Mouse (Mus musculus) kidney, embryonic 14.5 days (tissue): ENCODE measurements around the gene 4930404H24Rik. TPM values are rescaled to one million over a fixed set of nuclear protein-coding genes. Genes with fewer than 3 reads are reported as not detected.
A peak's percentile ranks its signal among the peaks of the same experiment; 100 is the strongest.
"Not testable (repeated sequence)": the region's sequence is repeated elsewhere in the genome, so short reads cannot be mapped to it uniquely, and the experiment has no call there.

Source experiments
- ATAC-seq: fragments of 200-750 bp; cut with Nextera tagmentation; 2 replicates; pipeline ENCODE4 v1.8.0; 2017; ENCODE audit warnings: moderate number of reproducible peaks, mild to moderate bottlenecking, moderate TSS enrichment, moderate library complexity; ENCODE audit not compliant: low FRiP score, low TSS enrichment
- H3K27ac ChIP-seq: fragments of 300-500 bp; sonication (generic); 2 replicates; pipeline ENCODE4 v1.5.1; 2014; ENCODE audit warnings: low read depth, mild to moderate bottlenecking, low read length, moderate library complexity, mixed read lengths
- H3K27me3 ChIP-seq: fragments of 300-500 bp; sonication (generic); 2 replicates; pipeline ENCODE4 v1.6.1; 2014; ENCODE audit warnings: mild to moderate bottlenecking, low read length; ENCODE audit not compliant: control insufficient read depth, insufficient read depth
- H3K36me3 ChIP-seq: fragments of 300-500 bp; sonication (generic); 2 replicates; pipeline ENCODE4 v1.6.1; 2014; ENCODE audit warnings: low read length, mixed read lengths; ENCODE audit not compliant: control insufficient read depth, insufficient read depth
- H3K4me1 ChIP-seq: fragments of 300-500 bp; sonication (generic); 2 replicates; pipeline ENCODE4 v1.6.1; 2014; ENCODE audit warnings: low read length, mixed read lengths; ENCODE audit not compliant: control insufficient read depth, insufficient read depth
- H3K4me2 ChIP-seq: fragments of 300-500 bp; sonication (generic); replicated peaks from 2 replicates; pipeline ENCODE4 v1.6.1; 2014; ENCODE audit warnings: low read depth, mild to moderate bottlenecking, low read length
- H3K4me3 ChIP-seq: fragments of 300-500 bp; sonication (generic); 2 replicates; pipeline ENCODE4 v1.5.1; 2014; ENCODE audit warnings: mild to moderate bottlenecking, low read length
- H3K9ac ChIP-seq: fragments of 300-500 bp; sonication (generic); 2 replicates; pipeline ENCODE4 v1.6.1; 2014; ENCODE audit warnings: low read depth, mild to moderate bottlenecking, low read length, moderate library complexity
- H3K9me3 ChIP-seq: fragments of 300-500 bp; sonication (generic); 2 replicates; pipeline ENCODE4 v1.6.1; 2016; ENCODE audit warnings: low read length; ENCODE audit not compliant: control insufficient read depth
- WGBS: fragments of 180-500 bp; shearing (Covaris S2); extraction: QIAGEN DNeasy Blood & Tissue Kit; methylation state at CpG from one replicate; pipeline ENCODE4 v1.1.7; 2014; 5-methylcytosine and 5-hydroxymethylcytosine counted together
- polyA plus RNA-seq: library from polyadenylated mRNA; unstranded; fragments of >200 nt; fragmentation: Nextera tagmentation; extraction: Ambion mirVana; gene quantifications from 2 replicates; pipeline ENCODE4 v1.2.1, GENCODE M21; 2014

The 4930404H24Rik gene
- polyA plus RNA-seq, 1 experiment from 2014 or later = not detected

DNA sequence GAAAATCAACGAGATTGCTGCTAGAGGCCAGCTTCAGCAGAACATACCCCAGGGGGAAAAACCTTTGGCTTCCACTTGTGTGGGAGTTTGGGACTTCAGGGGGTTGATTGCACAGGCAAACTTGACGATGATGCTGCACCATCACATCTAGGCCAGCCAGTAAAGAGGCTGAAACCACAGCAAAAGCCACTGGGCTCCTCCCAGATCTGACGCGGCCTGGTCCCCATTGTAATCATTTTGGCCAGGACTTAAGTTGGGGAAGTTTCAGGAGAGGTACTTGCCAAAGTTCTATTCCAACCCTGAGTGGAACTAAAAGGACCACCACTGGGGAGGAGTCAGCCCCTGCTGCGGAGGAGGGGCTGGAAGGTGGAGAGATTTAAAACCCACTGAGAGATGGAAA is 1.6 kb upstream of the 4930404H24Rik start:
- no peak overlapping the region for H3K27ac ChIP-seq
- no peak overlapping the region for H3K4me2 ChIP-seq
- H3K36me3 ChIP-seq = no peaks in the 10 kb centered on the region
- H3K9me3 ChIP-seq = no peaks in the 10 kb centered on the region
- peaks cover 10% of the 10 kb centered on the region; the same call in 1 of the 2 replicates for H3K27me3 ChIP-seq
- no peak overlapping the region for H3K9ac ChIP-seq
- WGBS = 28% methylated on average over 5 of the region's 5 CpGs
- H3K4me3 ChIP-seq = no peak overlapping the region
- ATAC-seq = no peak
- H3K4me1 ChIP-seq = peaks cover 21% of the 10 kb centered on the region

DNA sequence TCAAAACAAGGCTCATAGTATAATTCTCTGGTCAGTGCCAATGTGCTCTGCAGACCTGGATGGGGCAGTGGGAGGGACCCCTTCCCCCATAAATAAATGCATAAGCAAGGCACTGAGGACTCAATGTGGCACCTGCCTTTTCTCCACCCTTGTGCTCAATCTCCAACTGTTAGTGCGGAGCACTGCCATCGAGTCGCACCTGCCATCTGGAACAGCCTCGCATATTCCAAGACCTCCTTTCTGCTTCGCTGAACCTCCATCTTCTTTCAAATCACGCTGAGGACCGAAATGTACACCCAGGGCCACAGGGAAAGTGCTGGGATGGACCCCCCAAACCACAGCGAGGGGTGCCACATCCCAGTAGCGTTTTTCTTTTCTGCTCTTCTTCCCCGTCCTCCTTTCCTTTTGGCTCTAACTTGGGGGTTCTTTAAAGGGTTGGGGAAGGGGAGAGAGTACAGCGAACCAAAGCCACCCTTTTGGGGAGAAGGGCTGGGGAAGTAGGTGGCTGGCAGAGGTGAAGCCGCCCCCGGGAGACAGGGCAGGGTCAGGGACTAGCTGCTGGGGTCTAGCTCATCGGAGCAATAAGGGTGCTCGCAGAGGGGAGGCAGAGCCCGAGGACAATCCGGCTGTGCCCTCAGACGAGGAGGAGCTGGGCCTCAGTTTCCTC is 945 bp upstream of the 4930404H24Rik start:
- Histone ChIP-seq H3K36me3 (no peaks in the 10 kb centered on the region), H3K27ac (no peak overlapping the region), H3K9ac (peak overlapping the region; percentile 68), H3K4me3 (peak overlapping the region; percentile 64), H3K27me3 (peaks cover 10% of the 10 kb centered on the region; the same call in 1 of the 2 replicates), H3K4me2 (peak overlapping the region; percentile 99), H3K4me1 (peaks cover 23% of the 10 kb centered on the region), H3K9me3 (no peaks in the 10 kb centered on the region)
- no peak for ATAC-seq
- WGBS = 9% methylated on average over 18 of the region's 18 CpGs

DNA sequence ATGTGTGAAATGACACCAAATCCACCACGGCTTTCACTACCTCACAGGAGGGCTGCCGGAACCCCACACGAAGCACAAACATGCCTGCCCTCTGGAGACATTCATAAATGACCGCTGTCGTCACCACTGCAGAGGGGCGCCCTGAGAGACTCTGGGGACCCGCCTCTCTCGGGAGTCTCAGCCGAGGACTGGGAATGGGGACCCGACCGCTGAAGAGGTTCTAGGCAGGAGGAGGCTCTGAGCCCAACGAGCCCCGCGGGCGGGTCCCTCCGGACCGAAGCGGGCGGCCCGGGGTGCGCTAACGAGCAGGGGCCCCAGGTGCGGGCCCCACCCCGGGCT is 442 bp upstream of the 4930404H24Rik start:
- Histone ChIP-seq H3K36me3 (no peaks in the 10 kb centered on the region), H3K4me2 (peak overlapping the region; percentile 99), H3K4me1 (peaks cover 27% of the 10 kb centered on the region), H3K9ac (peak overlapping the region; percentile 68), H3K27me3 (peaks cover 10% of the 10 kb centered on the region; the same call in 1 of the 2 replicates), H3K27ac (peak overlapping the region; percentile 26; the same call in 1 of the 2 replicates), H3K4me3 (peak overlapping the region; percentile 64), H3K9me3 (no peaks in the 10 kb centered on the region)
- ATAC-seq = peak; percentile 30
- under 1% methylated on average over 20 of the region's 24 CpGs for WGBS

DNA sequence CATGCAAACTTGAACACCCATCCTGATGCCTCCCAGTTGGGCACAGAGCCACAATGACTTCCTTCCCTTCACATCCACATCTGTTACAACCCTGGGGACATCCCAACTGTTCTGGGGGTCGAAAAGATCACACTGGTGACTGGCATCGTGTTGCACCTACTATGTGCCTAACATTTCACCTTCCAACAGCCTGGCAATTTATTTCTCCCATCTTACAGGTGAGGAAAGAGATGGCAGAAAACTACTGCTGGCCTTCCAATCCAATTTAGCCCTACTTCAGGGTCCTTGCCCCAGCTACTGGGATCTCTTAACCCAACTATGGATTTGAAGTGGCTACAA is 772 bp downstream of the 4930404H24Rik start:
- Histone ChIP-seq H3K4me2 (peak overlapping the region; percentile 99), H3K9me3 (no peaks in the 10 kb centered on the region), H3K9ac (no peak overlapping the region), H3K27ac (peak overlapping the region; percentile 53; the same call in 1 of the 2 replicates), H3K4me1 (peaks cover 27% of the 10 kb centered on the region), H3K27me3 (peaks cover 10% of the 10 kb centered on the region; the same call in 1 of the 2 replicates), H3K36me3 (no peaks in the 10 kb centered on the region), H3K4me3 (peak overlapping the region; percentile 64; the same call in 1 of the 2 replicates)
- WGBS = 33% methylated on average over 2 of the region's 2 CpGs
- ATAC-seq = 0 out of 2 replicates have a peak, but pooled peaks have one; percentile 5

DNA sequence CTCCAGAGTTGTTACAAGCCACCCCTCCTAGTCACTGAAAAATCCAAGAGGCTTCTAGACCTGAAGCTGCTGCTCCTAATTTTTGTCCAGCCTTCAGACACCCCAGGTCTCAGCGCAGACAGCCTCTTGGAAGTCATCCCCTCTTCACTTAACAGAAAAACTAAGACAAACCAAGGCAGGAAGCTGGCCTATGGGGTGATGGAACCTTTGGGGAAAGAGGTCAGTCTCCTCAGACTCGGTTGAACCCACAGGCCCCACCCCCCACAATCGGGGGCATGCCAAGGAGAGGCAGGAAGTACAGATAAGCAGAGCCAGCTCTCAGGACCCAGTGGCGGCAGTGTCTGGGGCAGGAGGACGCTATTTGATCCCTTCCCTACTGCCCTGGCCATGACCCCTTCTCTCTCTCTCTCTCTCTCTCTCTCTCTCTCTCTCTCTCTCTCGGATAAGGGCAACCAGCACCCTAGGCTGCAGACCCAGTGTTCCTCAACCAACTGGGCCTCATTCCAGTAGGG is 1.2 kb downstream of the 4930404H24Rik start:
- Histone ChIP-seq H3K4me3 (no peak overlapping the region), H3K4me1 (peaks cover 27% of the 10 kb centered on the region), H3K9ac (no peak overlapping the region), H3K27me3 (peaks cover 10% of the 10 kb centered on the region; the same call in 1 of the 2 replicates), H3K27ac (peak overlapping the region; percentile 53), H3K9me3 (no peaks in the 10 kb centered on the region), H3K4me2 (peak overlapping the region; percentile 99), H3K36me3 (no peaks in the 10 kb centered on the region)
- 11% methylated on average over 6 of the region's 6 CpGs for WGBS
- peak; percentile 14 for ATAC-seq

DNA sequence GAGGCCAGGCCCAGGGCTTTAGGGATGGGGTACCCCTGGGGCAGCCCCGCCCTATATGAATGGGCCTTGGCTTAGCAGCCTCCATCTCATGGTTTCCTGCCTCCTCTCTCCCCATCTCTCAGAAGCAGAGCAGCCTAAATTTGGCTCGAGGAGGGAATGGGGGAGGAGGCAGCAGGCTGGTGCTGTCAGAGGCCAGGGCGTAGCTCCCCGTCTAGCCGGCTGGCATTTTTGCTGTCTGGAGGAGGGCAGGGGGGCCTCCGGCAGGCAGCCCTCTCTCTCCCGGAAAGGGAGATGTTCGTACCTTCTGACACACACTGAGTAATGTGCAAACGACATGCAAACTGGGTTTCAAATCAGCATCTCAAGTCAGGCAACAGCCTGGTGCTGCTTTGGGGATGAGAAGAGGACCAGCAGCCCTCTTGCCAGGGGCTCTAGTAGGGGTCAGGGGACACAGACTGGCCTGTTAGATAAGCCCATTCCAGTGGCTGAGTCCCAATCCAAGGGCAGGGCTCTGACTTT is 1.8 kb downstream of the 4930404H24Rik start:
- ATAC-seq = peak; percentile 20; the same call in 1 of the 2 replicates
- peaks cover 9% of the 10 kb centered on the region; the same call in 1 of the 2 replicates for H3K27me3 ChIP-seq
- no peaks in the 10 kb centered on the region for H3K36me3 ChIP-seq
- H3K4me3 ChIP-seq = no peak overlapping the region
- H3K9me3 ChIP-seq = no peaks in the 10 kb centered on the region
- H3K4me1 ChIP-seq = peaks cover 27% of the 10 kb centered on the region
- H3K4me2 ChIP-seq = peak overlapping the region; percentile 99
- peak overlapping the region; percentile 52 for H3K27ac ChIP-seq
- 13% methylated on average over 9 of the region's 9 CpGs for WGBS
- no peak overlapping the region for H3K9ac ChIP-seq

DNA sequence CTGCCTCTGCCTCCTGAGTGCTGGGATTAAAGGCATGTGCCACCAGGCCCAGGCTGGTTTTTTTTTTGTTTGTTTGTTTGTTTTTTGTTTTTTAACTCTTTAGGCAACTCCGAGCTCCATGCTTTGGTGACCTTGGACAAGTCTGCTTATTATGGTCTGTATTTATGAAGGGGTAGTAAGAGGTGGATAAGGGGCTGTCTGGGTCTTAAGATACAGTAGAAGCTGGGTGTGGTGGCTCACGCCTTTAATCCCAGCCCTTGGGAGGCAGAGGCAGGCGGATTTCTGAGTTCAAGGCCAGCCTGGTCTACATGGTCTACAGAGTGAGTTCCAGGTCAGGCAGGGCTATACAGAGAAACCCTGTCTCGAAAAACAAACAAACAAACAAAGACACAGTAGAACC is 2.8 kb downstream of the 4930404H24Rik start:
- not testable (repeated sequence) for H3K27me3 ChIP-seq, H3K27ac ChIP-seq, H3K4me3 ChIP-seq, H3K9me3 ChIP-seq, H3K36me3 ChIP-seq, H3K9ac ChIP-seq, H3K4me2 ChIP-seq, ATAC-seq
- peaks cover 27% of the 10 kb centered on the region for H3K4me1 ChIP-seq
- 96% methylated on average over 4 of the region's 4 CpGs for WGBS

DNA sequence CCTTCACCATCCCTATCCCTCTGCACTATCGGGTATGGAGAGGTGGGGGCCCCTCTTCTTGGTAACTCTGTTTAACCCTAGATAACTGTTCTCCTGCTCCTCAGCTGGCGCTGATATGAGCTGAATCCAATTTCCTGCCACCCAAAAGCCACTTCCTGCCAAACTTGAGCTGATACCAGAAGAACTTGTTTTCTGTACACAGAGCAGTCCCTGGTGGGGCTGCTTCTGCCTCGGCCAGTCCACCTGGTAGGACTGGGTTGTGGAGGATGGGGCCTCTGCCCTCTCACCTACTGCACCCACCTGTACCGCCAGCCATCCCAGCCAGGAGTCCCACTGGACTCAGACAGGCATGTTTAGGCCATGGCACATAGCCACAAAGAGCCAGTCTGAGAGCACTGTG is 3.2 kb downstream of the 4930404H24Rik start:
- Histone ChIP-seq H3K27me3 (peaks cover 7% of the 10 kb centered on the region; the same call in 1 of the 2 replicates), H3K9me3 (no peaks in the 10 kb centered on the region), H3K4me1 (peaks cover 27% of the 10 kb centered on the region), H3K4me3 (no peak overlapping the region), H3K9ac (no peak overlapping the region), H3K27ac (no peak overlapping the region), H3K36me3 (no peaks in the 10 kb centered on the region), H3K4me2 (no peak overlapping the region)
- WGBS = 61% methylated on average over 4 of the region's 4 CpGs
- ATAC-seq = no peak

DNA sequence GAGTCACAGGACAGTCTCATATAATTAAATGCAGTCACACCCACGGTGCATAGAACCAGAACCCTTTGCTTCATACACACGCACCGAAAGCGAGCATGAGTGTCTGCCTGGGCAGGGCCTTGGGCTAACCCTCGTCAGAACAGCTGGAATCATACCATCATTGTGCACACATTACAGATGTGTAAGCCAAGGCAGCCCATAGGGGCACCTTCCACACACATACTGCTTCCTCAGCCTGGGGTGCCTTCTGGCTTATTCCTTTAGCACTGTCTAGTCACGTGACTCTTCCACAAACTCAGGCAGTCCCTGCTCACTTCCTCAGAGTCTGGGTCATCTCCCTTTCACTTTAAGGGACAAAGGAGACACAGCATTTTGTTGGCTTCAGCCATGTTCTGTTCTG is 3.7 kb downstream of the 4930404H24Rik start:
- Histone ChIP-seq H3K27me3 (peaks cover 7% of the 10 kb centered on the region; the same call in 1 of the 2 replicates), H3K9ac (no peak overlapping the region), H3K27ac (no peak overlapping the region), H3K9me3 (no peaks in the 10 kb centered on the region), H3K4me3 (no peak overlapping the region), H3K36me3 (no peaks in the 10 kb centered on the region), H3K4me2 (no peak overlapping the region), H3K4me1 (peaks cover 27% of the 10 kb centered on the region)
- 83% methylated on average over 6 of the region's 6 CpGs for WGBS
- ATAC-seq = no peak
